Mouse (Mus musculus) megakaryocyte, embryonic 14.5 days (primary cell): ENCODE measurements around the gene Vgf.

Source experiments
- FLI1 ChIP-seq: IDR thresholded peaks from 2 replicates; pipeline ENCODE4 v1.6.1; 2012; ENCODE audit warnings: low read length, inconsistent platforms, mixed read lengths
- GATA1 ChIP-seq: IDR thresholded peaks from 3 replicates; pipeline ENCODE4 v1.6.1; 2012; ENCODE audit warnings: mixed read lengths, low read length, inconsistent platforms, borderline replicate concordance

DNA sequence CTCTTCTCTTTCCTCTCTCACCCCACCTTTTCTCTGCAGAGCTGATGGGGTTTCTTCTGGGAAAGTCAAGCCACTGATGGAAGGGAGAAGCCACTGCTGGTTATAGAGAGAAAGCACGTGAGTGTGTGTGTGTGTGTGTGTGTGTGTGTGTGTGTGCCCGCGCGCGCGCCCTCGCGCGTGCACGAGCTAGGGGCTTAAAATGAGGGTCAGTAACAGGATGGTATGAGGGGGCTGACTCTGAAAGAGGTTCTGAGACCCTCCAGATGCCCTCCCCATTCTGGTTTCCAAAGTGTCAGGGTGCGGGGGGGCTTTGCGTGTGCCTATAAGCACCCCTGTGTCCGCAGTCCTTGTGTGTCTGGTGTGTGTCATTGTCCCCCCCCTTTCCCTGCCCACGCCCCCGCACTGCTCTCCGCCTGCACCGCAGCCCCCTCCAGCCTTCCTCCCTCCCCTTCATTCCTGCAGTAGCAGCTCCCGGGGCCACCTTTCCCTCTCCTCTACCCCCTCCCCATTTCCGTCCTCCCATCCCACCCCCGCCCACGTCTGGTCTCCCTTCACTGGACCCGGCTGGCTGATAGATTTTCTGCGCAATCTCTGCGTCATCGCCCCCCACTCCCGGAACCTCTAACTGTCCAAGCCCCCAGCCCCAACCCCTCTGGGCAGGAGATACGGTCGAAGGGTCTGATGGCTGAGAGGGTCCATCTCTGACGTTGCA lies 2.5 kb downstream of the Vgf start:
- no peak for TF ChIP-seq GATA1
- TF ChIP-seq FLI1 = no peak
